Mouse (Mus musculus): ENCODE measurements around the gene H6pd.
A peak's percentile ranks its signal among the peaks of the same experiment; 100 is the strongest.

The H6pd gene

GRCm38 (mm10) chr4:149998786-149999509, 9.9 kb downstream of the H6pd start:
- peak; percentile 42 for DNase-seq (ENCODE audit: low read depth)

GRCm38 (mm10) chr4:149997999-149998398, 10.8 kb downstream of the H6pd start:
- DNase-seq (ENCODE audit: low read depth), result no peak

- no peak for DNase-seq (ENCODE audit: low read depth)
Observed at GRCm38 (mm10) chr4:149996440-149996839, 12.4 kb downstream of the H6pd start.

GRCm38 (mm10) chr4:149995911-149996310, 12.9 kb downstream of the H6pd start:
- DNase-seq (ENCODE audit: low read depth), result no peak

- DNase-seq (ENCODE audit: low read depth), result no peak
Observed at GRCm38 (mm10) chr4:149994218-149994617, 14.6 kb downstream of the H6pd start.

- no peak for DNase-seq (ENCODE audit: low read depth)
Observed at GRCm38 (mm10) chr4:149992670-149993032, 16.2 kb downstream of the H6pd start.

GRCm38 (mm10) chr4:149991755-149992669, 16.8 kb downstream of the H6pd start:
- no peak for DNase-seq (ENCODE audit: low read depth)

GRCm38 (mm10) chr4:149990954-149991633, 17.7 kb downstream of the H6pd start:
- DNase-seq (ENCODE audit: low read depth), result no peak

- DNase-seq (ENCODE audit: low read depth), result peak; percentile 76
Observed at GRCm38 (mm10) chr4:149990212-149990953, 18.4 kb downstream of the H6pd start.

- peak; percentile 96 for DNase-seq (ENCODE audit: low read depth)
Observed at GRCm38 (mm10) chr4:149988931-149989556, 19.8 kb downstream of the H6pd start.

GRCm38 (mm10) chr4:149988301-149988700, 20.5 kb downstream of the H6pd start:
- no peak for DNase-seq (ENCODE audit: low read depth)

GRCm38 (mm10) chr4:149986671-149987417, 22.0 kb downstream of the H6pd start:
- no peak for DNase-seq (ENCODE audit: low read depth)

- DNase-seq (ENCODE audit: low read depth), result no peak
Observed at GRCm38 (mm10) chr4:149983921-149984645, 24.7 kb downstream of the H6pd start.

GRCm38 (mm10) chr4:149982154-149982553, 26.7 kb downstream of the H6pd start:
- DNase-seq (ENCODE audit: low read depth), result no peak

GRCm38 (mm10) chr4:149979819-149980308, 29.0 kb downstream of the H6pd start:
- peak; percentile 92 for DNase-seq (ENCODE audit: low read depth)

GRCm38 (mm10) chr4:149978820-149979219, 30.0 kb downstream of the H6pd start:
- no peak for DNase-seq (ENCODE audit: low read depth)

- DNase-seq (ENCODE audit: low read depth), result peak; percentile 79
Observed at GRCm38 (mm10) chr4:149977801-149978544, 30.9 kb downstream of the H6pd start.

GRCm38 (mm10) chr4:149977181-149977580, 31.6 kb downstream of the H6pd start:
- DNase-seq (ENCODE audit: low read depth), result no peak

GRCm38 (mm10) chr4:149975730-149976254, 33.0 kb downstream of the H6pd start:
- DNase-seq (ENCODE audit: low read depth), result no peak

Data from NIH3T3 (cell line).